Mouse (Mus musculus) telencephalon, adult 2 months (tissue): ENCODE results near the gene Tmem37.

Source experiments
- DNase-seq: peaks from one replicate; pipeline ENCODE4 v3.0.0-alpha.2; 2011; ENCODE audit warnings: low read depth, low spot score

Tmem37 gene

GRCm38 (mm10) chr1:120073519-120074306, at the start of gene Tmem37:
Gene Tmem37, minus strand, starts transcription at chr1:120074074.
- DNase-seq = no peak

- DNase-seq = no peak
These were observed 48.9 kb upstream of the Tmem37 start for GRCm38 (mm10) chr1:120122634-120123383.

- no peak for DNase-seq
These were observed 48.2 kb upstream of the Tmem37 start for GRCm38 (mm10) chr1:120121930-120122530.

- DNase-seq = peak; percentile 97
These were observed 47.3 kb upstream of the Tmem37 start, which contains the start of the genes Dbi and 3110009E18Rik for GRCm38 (mm10) chr1:120120969-120121811. Gene Dbi, minus strand, starts transcription at chr1:120121078. Gene 3110009E18Rik, plus strand, starts transcription at chr1:120121187.

- DNase-seq = no peak
These were observed 46.5 kb upstream of the Tmem37 start for GRCm38 (mm10) chr1:120120141-120120968.

- DNase-seq = no peak
These were observed 45.5 kb upstream of the Tmem37 start for GRCm38 (mm10) chr1:120119389-120119788.

- DNase-seq = no peak
These were observed 45.0 kb upstream of the Tmem37 start for GRCm38 (mm10) chr1:120118854-120119253.

GRCm38 (mm10) chr1:120116106-120116505, 42.2 kb upstream of the Tmem37 start:
- DNase-seq = no peak

GRCm38 (mm10) chr1:120115671-120116081, 41.8 kb upstream of the Tmem37 start:
- DNase-seq = peak; percentile 86

- DNase-seq = no peak
These were observed 38.6 kb upstream of the Tmem37 start for GRCm38 (mm10) chr1:120112251-120113187.

GRCm38 (mm10) chr1:120111766-120112165, 37.9 kb upstream of the Tmem37 start:
- no peak for DNase-seq

- DNase-seq = no peak
These were observed 36.0 kb upstream of the Tmem37 start for GRCm38 (mm10) chr1:120109741-120110432.

GRCm38 (mm10) chr1:120105556-120105959, 31.7 kb upstream of the Tmem37 start:
- no peak for DNase-seq

GRCm38 (mm10) chr1:120101227-120101609, 27.3 kb upstream of the Tmem37 start:
- DNase-seq = no peak

GRCm38 (mm10) chr1:120100456-120101226, 26.8 kb upstream of the Tmem37 start:
- DNase-seq = no peak

GRCm38 (mm10) chr1:120099483-120099882, 25.6 kb upstream of the Tmem37 start:
- DNase-seq = no peak

- no peak for DNase-seq
These were observed 24.5 kb upstream of the Tmem37 start for GRCm38 (mm10) chr1:120098327-120098726.

GRCm38 (mm10) chr1:120094920-120095319, 21.0 kb upstream of the Tmem37 start:
- DNase-seq = no peak
